Comparison of ENCODE assay signal across 10 mouse cellular contexts in the genomic region with DNA sequence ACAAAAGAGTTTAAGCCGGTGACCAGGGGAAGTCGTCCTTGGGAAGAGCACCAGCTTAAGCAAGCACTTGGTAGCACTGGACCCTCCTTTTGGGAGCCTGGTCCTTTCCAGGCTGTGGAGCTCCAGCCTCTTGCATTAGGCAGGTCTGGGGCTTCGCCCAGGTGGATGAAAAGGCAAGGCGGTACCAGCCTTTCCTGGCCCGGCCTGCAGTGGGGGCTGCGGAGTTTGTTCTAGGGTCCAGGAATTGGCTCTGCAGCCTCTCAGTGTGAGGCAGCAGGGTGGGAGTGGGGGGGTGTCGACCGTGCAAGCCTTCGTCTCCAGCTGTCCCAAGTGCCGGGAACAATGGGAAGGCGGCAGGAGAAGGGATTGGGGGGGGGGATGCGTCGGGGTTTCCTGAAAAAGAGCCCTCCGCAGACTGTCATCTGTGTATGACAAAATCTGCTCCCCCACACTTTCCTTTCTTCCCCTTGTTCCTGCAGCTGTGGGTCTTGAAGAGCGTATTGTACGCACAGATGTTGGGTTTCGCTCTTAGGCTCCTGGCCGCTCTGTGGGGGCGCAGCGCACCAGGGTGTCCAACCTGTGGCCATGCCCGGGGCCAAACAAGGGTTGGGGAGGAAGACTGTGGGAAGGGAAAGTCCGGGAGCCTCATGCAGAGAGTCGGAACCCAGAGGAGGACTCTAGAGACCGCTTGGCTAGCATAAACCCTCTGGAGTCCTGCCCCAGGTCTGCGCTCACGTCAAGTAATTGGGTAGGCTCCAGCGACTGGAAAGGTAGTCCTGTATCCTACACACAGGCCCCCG.
A peak's percentile ranks its signal among the peaks of the same experiment; 100 is the strongest.
DNase-seq lines count a peak whose midpoint lies in the region; ATAC-seq and TF ChIP-seq lines count a peak whose summit lies in the region.
"Had no signal": no experiment of that assay in that cellular context is flagged by ENCODE, and none has a peak within 500 bp of the region (broad histone marks: within the 10 kb centered on the region; RNA-seq: fewer than 3 reads in every experiment).

No protein-coding gene starts in this region.

- WGBS in embryonic facial prominence, embryonic 13.5 days = 3% methylated on average over 28 of the region's 28 CpGs
- 4% methylated on average over 26 of the region's 28 CpGs for WGBS in intestine, embryonic 16.5 days
- 8% methylated on average over 28 of the region's 28 CpGs for WGBS in neural tube, embryonic 14.5 days

- TF ChIP-seq CTCF in layer of hippocampus, adult 2 months (conservative IDR thresholded peaks at IDR 0.05) = no peak

- H3K4me2 ChIP-seq in embryonic facial prominence, embryonic 13.5 days = peak overlapping the region; percentile 92
- peak overlapping the region; percentile 88; the same call in 1 of the 2 replicates for H3K4me2 ChIP-seq in intestine, embryonic 16.5 days (ENCODE audit: low read depth, low read length)
- H3K4me2 ChIP-seq in neural tube, embryonic 14.5 days (ENCODE audit: low read depth, low read length) = peak overlapping the region; percentile 67; the same call in 1 of the 2 replicates

- no peak overlapping the region for H3K9ac ChIP-seq in embryonic facial prominence, embryonic 13.5 days
- no peak overlapping the region for H3K9ac ChIP-seq in intestine, embryonic 16.5 days (ENCODE audit: low read depth, low read length)
- no peak overlapping the region for H3K9ac ChIP-seq in neural tube, embryonic 14.5 days (replicated peaks; ENCODE audit: low read depth, low read length)

- H3K27ac ChIP-seq in layer of hippocampus, adult 2 months = peak overlapping the region; percentile 72
- H3K27ac ChIP-seq in embryonic facial prominence, embryonic 13.5 days = no peak overlapping the region
- H3K27ac ChIP-seq in intestine, embryonic 16.5 days (ENCODE audit: low read length) = no peak overlapping the region
- no peak overlapping the region for H3K27ac ChIP-seq in neural tube, embryonic 14.5 days (ENCODE audit: low read depth, low read length)

- no peaks in the 10 kb centered on the region for H3K36me3 ChIP-seq in embryonic facial prominence, embryonic 13.5 days
- H3K36me3 ChIP-seq in intestine, embryonic 16.5 days (ENCODE audit: control insufficient read depth, insufficient read depth, low read length) = no peaks in the 10 kb centered on the region
- no peaks in the 10 kb centered on the region for H3K36me3 ChIP-seq in neural tube, embryonic 14.5 days (ENCODE audit: control insufficient read depth, insufficient read depth, low read length)

- no peaks in the 10 kb centered on the region for H3K9me3 ChIP-seq in embryonic facial prominence, embryonic 13.5 days
- H3K9me3 ChIP-seq in intestine, embryonic 16.5 days (ENCODE audit: control insufficient read depth, low read length) = no peaks in the 10 kb centered on the region
- H3K9me3 ChIP-seq in neural tube, embryonic 14.5 days (ENCODE audit: control insufficient read depth, low read length) = no peaks in the 10 kb centered on the region

- peak overlapping the region; percentile 41; the same call in 1 of the 2 replicates for H3K4me3 ChIP-seq in layer of hippocampus, adult 2 months
- H3K4me3 ChIP-seq in embryonic facial prominence, embryonic 13.5 days = peak overlapping the region; percentile 61
- no peak overlapping the region; the same call in 1 of the 2 replicates for H3K4me3 ChIP-seq in intestine, embryonic 16.5 days (ENCODE audit: low read length)
- H3K4me3 ChIP-seq in neural tube, embryonic 14.5 days (ENCODE audit: low read depth, low read length) = peak overlapping the region; percentile 50; the same call in 1 of the 2 replicates

- peaks cover 36% of the 10 kb centered on the region for H3K4me1 ChIP-seq in embryonic facial prominence, embryonic 13.5 days
- H3K4me1 ChIP-seq in intestine, embryonic 16.5 days (ENCODE audit: control insufficient read depth, insufficient read depth, low read length) = peaks cover 6% of the 10 kb centered on the region
- peaks cover 31% of the 10 kb centered on the region for H3K4me1 ChIP-seq in neural tube, embryonic 14.5 days (ENCODE audit: control insufficient read depth, insufficient read depth, low read length)

- no peak for DNase-seq in layer of hippocampus, adult 2 months (ENCODE audit: low spot score in 2 of 2)
- DNase-seq in layer of hippocampus, adult 9-11 months = no peak
- DNase-seq in cerebellum, postnatal 36 days = no peak
- DNase-seq in cerebellum, postnatal 25 days = no peak
- DNase-seq in thymus, postnatal 36 days = no peak
- DNase-seq: kidney, adult 8-10 months; right cerebral cortex, adult 18-20 months had no signal

- H3K27me3 ChIP-seq in embryonic facial prominence, embryonic 13.5 days = peaks cover 94% of the 10 kb centered on the region
- peaks cover 72% of the 10 kb centered on the region for H3K27me3 ChIP-seq in intestine, embryonic 16.5 days (replicated peaks; ENCODE audit: control insufficient read depth, insufficient read depth, low read length)
- peaks cover 54% of the 10 kb centered on the region for H3K27me3 ChIP-seq in neural tube, embryonic 14.5 days (ENCODE audit: control insufficient read depth, insufficient read depth, low read length)

- ATAC-seq in embryonic facial prominence, embryonic 13.5 days (ENCODE audit: insufficient number of reproducible peaks, insufficient read depth, low FRiP score, low TSS enrichment, low read depth) = no peak
- no peak for ATAC-seq in intestine, embryonic 16.5 days
- ATAC-seq in neural tube, embryonic 14.5 days (ENCODE audit: low read depth) = no peak
